Mouse (Mus musculus) bone marrow macrophage, adult 2 months (primary cell): Measurements from ENCODE around the gene Gsk3b.

Experiments used
- CTCF ChIP-seq: IDR thresholded peaks from 2 replicates; pipeline ENCODE4 v1.5.1; 2012; ENCODE audit warnings: low read depth, mild to moderate bottlenecking, low read length, moderate library complexity
- POLR2A ChIP-seq: IDR thresholded peaks from 2 replicates; pipeline ENCODE4 v1.6.1; 2012; ENCODE audit warnings: mild to moderate bottlenecking, low read depth, low read length, borderline replicate concordance

DNA sequence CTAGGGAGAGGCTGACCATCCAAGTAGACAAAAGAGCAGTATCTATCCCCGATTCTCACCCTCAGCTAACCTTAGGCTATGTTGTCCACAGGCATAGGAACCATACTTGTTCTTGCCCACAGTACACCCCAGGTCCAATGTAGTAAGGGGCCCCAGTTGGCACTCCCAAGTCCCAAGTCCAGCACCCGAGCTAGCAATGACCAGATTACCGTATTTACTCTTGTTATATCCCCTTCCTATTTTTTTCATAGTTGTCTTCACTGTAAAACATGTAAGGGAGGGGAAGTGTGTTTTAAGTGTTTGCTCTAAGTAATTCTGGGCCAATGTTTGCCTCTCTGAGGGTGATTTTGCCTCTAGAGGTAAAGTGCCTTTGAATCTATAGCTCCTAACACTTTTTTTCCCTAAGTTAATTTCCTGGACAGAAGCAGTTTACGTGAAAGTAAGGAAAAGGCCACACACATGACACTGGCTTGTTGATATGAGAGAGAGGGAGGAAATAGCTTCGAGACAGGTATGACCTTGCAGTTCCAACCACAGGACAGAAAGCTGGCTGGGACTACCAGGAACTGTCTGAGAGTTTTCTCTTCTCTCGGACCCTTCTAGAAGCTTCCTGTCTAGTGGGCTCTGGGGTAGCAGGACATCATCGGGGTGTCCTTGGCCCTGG lies 206.0 kb downstream of the Gsk3b start, which contains the start of gene Nr1i2:
- TF ChIP-seq POLR2A: no peak
- TF ChIP-seq CTCF: no peak
